Mouse (Mus musculus): ENCODE data around the gene Galk1. TPM values are rescaled to one million over a fixed set of nuclear protein-coding genes. Genes with fewer than 3 reads are reported as not detected.

The Galk1 gene
- total RNA-seq, 2 experiments from 2014 or later = 14.6 to 16.9 TPM

DNA sequence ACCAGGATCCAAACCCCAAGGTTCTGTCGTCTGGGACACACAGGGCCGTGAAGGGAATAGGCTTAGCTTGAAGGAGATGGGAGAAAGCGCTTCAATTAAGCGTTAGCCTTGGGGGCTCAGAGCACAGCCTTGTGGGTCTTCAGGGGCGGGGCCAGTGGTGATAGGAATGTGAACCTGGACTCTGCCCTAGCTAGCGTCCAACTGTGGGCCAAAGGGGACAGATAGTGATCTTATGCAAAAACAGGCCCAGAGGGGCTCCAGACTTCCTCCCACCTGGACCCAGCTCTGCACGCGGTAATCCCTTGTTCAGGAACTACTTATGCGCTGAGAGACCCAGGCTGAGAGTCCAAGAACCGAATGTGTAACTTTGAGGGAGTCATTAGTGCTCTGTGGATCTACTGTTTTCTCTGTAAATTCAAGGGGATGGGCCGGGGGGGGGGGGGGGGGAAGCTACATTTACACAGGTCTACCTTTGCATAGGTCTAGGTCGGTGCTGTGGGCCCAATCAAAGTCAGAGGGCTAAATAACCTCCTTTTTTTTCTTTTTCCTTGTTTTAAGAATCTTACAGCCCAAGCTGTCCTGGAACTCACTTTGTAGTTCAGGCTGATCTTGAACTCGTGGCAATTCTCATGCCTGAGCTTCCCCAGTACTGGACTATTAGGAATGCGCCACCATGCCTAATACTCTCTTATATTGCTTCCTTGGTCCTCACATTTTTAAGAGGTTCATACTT is 824 bp downstream of the Galk1 start:
- no peak for DNase-seq (ENCODE audit: low spot score in 2 of 2)

DNA sequence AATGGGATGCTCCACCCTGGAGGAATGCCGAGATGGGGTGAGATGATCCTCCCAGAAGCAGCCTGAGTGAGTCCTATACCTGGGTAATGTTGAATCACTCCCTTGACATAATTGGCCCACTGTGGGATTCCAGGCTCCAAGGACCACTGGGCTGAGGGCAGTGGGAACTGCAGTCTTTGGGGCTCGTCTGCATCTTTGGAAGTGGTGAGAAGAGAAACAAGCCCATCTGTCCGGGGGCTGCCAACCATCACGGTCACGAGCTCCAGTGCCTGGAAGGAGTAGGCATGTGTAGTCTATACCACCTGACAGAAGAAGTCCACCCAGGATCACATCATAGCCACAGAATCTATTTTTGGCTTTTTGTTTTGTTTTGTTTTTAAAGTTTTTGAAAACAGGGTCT is 1.6 kb downstream of the Galk1 start:
- no peak for DNase-seq (ENCODE audit: low spot score in 2 of 2)

DNA sequence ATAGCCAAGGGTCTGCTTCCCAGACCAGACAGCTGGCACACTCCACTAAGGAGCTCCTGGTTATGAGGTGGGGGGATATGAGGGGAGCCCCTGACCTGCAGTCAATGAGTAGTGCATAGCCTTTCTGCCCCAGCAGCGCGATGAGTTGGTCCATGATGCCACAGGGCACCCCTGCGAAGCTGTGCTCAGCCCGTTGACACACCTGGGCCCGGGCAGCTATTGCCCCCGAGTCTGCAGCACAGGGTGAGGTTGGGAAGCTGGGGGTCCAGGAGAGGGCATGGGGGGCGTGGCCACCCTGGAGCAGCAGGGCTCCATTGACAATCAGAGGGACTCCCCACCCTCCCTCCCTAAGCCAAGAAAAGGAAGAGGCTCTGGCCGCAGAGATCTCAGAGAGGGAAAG is 2.4 kb downstream of the Galk1 start:
- DNase-seq (ENCODE audit: low spot score in 2 of 2) = no peak

DNA sequence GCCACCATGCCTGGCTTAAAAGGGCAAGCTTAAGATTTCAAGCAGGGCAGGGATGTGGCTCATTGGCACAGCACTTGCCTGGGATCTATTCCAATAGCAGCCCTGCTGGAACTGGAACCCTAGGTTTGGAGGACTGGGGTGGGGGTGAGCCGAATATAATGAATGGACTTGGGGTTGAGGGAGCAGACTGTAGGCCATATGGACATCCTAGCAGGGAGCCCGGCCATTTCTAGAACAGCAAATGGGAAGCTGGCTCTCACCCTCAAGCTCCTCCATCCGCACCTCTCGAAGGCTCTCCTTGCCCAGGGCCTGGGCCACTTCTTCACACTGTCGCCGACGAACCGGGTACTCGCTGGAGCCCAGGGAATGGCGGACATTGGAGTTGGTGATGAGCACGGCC is 2.9 kb downstream of the Galk1 start:
- no peak for DNase-seq (ENCODE audit: low spot score in 2 of 2)

DNA sequence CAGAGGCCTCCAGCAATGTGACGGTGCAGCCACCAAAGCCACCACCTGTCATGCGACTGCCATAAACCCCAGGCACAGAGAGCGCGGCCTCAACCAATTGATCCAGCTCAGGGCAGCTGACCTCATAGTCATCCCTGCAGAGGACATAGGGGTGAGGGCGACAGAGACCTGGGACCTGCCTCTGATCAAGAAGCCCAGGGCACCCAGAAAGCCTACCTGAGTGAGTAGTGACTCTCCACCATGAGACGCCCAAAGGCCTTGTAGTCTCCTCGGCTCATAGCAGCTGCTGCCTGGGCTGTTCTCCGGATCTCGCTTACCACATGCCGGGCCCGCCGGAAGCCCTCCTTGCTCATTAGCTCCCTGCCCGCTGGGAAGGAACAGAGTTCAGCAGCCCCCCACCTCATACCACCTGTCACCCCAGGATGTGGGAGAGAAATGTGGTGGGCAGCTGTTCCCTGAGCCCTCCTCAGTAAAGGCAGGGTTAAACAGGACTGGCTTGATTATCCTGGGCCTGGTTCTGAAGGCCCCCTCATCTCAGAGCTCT is 3.6 kb downstream of the Galk1 start:
- no peak for DNase-seq (ENCODE audit: low spot score in 2 of 2)

DNA sequence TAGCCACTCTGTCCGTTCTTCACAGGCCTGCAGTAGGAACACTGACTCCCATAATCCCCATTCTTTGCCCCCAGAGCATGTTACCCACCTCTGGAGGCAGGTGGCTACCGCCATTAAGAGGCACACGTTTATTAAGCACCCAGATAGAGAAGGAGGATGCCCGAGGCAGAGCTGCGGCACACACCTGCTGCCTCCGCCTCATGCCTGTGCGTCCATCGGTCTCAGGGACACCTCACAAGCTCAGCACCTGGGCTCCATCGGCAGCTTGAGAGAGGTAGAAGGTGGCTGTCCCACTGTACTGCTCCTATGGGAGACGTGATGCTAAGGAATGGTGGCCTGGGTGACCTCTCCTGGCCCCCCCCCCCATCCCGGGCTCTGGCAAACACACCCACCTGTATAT is 4.1 kb downstream of the Galk1 start:
- no peak for DNase-seq (ENCODE audit: low spot score in 2 of 2)

DNA sequence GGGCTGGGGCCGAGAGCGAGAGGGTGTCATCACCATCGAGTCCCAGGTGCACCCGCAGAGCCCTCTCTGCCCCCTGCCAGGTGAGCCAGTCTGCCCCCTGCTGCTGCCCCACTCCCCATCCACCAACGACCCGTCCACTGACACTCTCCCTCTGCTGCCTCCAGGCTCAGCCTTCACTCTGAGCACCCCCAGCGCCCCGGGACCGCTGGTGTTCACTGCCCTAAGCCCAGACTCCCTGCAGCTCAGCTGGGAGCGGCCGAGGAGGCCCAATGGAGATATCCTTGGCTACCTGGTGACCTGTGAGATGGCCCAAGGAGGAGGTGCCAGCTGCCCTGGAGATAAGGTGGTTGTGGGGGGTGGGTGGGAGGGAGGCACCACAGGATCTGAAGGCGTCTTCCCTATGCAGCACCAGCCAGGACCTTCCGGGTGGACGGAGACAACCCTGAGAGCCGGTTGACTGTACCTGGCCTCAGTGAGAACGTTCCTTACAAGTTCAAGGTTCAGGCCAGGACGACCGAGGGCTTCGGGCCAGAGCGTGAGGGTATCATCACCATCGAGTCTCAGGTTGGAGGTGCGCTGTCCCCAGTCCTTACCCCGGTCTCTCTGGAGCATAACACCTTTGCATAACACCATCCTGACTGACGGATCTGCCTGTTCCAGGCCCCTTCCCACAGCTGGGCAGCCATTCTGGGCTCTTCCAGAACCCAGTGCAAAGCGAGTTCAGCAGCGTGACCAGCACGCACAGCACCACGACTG is 5.2 kb downstream of the Galk1 start:
- no peak for DNase-seq (ENCODE audit: low spot score in 2 of 2)

DNA sequence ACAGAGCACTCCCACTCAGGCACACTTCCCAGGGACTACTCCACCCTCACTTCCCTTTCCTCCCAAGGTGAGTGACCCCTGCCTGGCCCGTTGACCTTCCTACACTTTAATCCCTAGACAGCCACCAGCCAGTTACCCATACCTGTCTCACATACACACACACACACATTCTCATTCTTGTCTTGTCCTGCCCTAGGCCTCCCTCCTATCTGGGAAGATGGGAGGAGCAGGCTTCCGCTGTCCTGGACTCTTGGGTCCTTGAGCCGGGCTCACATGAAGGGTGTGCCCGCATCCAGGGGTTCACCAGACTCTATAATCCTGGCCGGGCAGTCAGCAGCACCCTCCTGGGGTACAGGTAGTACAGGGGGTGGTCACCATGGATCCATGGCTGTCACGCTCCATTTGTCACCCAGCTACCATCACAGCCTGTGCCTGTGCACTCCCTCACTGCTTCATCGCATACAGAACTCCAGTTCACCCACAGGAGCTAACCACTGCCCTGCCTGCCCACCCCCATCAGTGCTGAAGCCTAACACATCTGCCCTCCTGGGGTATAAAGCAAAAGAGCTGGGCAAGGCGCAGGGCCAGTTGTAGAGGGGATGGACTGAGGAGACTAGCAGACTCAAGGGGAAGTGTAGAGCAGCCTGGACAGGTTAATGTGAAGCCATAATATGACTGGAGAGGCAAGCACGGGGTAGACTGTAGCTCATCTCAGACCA is 6.7 kb downstream of the Galk1 start:
- DNase-seq (ENCODE audit: low spot score in 2 of 2) = no peak

DNA sequence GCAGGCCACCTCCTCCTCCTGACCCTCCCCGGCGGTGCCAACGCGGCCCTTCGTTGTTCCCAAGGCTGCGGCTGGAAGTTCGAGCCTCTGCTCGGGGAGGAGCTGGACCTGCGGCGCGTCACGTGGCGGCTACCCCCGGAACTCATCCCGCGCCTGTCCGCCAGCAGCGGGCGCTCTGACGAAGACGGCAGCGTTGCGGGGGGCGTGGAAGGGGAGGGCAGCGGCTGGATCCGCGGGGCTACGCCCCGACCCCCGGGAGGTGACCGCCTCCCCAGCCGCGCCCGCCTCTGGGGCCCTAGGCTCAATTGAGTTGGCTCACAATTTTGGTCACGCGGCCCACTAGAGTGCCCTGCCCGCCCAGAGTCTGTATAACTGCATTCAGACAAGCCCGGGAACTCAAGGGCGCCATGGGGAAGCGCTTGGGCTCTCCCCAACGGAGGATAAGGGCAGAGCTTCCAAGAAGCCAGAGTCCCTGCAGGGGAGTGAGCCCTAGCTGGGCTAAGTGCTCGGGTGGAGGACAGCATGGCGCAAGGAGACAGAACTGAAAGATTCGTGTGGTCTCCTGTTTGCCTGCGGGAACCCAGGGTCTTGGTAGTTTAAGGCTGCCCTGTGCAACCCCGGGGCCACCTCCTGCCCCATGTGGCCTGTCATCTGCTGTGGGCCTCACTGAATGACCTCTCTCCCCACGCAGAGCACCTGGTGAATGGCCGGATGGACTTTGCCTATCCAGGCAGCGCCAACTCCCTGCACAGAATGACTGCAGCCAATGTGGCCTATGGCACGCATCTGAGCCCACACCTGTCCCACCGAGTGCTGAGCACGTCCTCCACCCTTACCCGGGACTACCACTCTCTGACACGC is 7.4 kb downstream of the Galk1 start:
- peak in 1 of 2 experiments; percentile 50 for DNase-seq (ENCODE audit: low spot score in 2 of 2)

DNA sequence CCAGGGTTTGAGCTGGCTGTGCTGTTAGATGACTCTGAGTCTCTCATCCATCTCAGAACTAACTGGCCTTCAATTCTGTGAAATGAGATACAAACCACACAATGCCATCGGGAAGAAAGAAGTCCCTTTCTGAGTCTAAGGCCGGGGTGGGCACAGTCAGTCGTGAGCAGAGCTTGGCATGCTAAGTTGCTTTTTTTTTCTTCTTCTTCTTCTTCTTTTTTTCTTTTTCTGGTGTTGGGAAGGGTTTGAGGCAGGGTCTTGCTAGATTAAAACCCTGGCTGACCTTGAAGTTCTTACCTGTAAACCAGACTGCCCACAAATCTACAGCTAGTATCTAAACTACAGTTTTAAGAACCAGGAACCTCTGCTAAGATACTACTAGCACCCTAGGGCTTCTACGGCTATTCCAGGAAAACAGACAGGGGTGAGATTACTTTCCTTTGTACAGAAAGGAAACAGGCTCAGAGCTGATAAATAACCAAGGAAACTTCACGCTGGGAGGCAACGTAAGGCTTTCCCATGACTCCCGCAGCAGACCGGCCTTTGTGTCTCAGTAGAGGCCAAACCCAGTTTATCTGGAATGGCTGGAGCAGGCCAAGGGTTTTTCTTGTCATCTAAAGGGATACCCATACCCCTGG is 8.2 kb downstream of the Galk1 start:
- DNase-seq (ENCODE audit: low spot score in 2 of 2) = no peak

DNA sequence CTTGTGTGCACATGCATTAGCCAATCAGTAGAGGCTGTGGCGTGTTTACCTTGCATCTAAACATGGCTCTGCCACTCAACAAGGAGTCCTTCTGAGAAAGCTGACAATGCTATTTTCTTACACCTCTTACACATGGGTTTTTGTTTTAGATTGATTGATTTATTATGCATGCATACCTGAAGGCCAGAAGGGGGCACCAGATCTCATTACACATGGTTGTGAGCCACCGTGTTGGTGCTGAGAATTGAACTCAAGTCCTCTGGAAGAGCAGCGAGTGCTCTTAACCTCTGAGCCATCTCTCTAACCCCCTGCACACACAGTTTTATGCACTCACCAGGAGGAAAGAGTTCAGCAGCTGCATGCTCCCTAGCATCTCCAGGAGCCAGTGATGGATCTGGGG is 9.6 kb downstream of the Galk1 start:
- no peak for DNase-seq (ENCODE audit: low spot score in 2 of 2)

DNA sequence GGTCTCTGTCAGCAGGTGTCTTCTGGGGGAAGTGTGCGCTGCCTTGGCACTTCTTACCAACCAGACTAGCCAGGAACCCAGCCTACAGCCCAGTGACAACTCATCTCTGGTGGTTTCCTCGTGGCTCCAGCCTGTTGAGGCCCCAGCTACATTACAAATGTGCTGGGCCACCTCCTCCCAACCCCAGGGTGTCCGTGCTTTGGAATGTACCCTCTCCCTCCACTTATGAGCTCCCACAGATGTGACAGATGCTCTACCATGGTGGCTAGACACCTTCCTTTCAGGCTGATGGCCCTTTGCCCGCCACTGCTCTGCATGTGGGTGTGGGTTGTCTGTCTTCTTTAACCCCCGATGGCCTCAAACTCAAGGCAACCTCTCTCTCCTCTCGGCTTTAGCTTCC is 10.8 kb downstream of the Galk1 start:
- DNase-seq (ENCODE audit: low spot score in 2 of 2) = no peak

DNA sequence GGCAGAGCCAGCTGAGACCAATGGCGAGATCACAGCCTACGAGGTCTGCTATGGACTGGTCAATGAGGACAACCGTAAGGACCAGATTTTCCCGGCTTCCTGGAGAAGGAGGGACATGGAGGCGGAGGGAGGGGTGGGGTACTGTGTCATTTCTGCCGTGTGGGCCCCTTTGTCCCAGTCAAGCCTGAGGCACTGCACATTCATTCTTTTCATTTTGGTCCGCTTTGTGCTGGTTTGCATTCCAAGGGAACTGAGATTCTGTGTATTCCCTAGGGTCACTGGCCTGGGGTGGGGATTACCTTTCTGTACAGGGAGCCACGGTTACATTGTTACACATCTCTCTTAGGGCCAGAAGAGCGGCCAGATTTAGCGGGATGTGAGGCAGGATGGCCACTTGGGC is 11.9 kb downstream of the Galk1 start:
- no peak for DNase-seq (ENCODE audit: low spot score in 2 of 2)

DNA sequence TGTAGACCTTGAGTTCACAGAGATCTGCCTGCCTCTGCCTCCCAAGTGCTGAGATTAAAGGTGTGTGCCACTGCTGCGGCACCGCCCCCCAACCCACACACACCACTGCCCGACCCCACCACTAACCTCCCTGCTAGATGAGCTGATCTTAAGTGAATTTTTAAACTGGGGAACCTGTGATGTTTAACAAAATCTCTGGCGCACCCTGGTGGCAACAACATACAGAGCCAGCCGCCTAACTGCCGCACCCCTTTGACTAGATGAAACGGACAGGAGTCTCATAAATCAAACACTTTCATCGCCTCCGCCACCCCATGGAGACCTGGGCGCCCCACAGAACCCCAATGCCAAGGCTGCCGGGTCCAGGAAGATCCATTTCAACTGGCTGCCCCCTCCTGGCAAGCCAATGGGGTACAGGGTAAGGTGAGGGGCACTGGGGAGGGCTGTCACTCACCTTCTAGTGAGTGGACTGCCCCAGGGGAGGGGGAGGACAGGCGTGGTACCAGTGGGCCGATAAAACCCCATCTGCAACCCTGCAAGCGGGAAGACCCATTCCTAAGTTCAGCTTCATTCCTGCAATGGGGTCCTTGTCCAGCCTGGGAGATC is 12.9 kb downstream of the Galk1 start:
- DNase-seq (ENCODE audit: low spot score in 2 of 2) = peak; percentile 71 to 75

DNA sequence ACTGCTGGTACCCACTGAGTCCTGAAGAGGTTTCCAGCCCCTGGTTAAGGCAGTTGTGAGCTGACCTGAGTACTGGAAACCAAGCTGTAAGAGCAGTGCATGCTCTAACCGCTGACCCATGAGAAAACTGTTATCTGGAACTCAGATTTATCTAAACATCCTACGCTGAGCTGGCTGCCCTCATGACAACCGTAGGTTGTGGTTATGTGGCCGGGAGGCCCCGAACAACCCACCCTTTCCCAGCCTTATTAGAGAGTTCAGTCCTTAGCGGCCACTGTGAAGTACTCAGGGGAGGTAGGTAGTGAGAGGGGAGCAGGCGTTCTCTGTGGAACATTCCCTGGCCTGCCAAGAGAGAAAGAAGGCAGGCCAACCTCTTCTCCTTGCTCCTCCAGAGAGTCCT is 13.5 kb downstream of the Galk1 start:
- no peak for DNase-seq (ENCODE audit: low spot score in 2 of 2)

DNA sequence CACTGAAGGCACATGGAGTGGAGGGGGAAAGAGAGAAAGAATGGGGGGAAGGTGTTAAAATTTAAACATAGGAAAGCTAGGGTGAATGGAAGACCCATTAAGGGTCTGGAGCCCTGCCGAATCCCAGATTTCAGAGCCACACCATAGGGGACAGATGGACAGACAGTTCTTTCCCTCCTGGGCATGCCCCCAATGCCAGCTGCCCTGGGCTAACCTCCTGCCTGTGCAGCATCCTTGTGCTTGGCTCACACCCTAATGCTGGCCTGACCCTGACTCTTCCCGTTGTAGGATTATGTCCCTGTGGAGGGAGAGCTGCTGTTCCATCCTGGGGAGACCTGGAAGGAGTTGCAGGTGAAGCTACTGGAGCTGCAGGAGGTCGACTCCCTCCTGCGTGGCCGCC is 14.9 kb downstream of the Galk1 start:
- DNase-seq (ENCODE audit: low spot score in 2 of 2) = no peak

DNA sequence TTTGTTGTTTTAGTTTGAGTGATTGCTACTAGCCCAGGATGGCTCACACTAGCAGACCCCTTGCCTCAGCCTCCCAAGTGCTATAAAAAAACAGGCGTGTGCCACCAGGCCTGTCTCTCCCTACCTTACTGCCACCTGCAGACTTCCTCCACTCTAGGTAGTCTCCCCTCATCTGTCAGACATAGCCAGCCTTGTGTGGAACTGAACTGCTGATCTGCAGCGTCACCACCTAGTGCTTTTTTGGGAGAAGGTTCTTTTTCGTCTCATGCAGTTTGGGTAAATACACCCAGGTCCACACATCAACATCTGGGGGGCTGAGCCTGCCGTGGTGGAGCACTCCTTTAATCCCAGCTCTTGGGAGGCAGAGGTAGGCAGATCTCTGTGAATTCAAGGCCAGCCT is 15.5 kb downstream of the Galk1 start:
- DNase-seq (ENCODE audit: low spot score in 2 of 2) = no peak

DNA sequence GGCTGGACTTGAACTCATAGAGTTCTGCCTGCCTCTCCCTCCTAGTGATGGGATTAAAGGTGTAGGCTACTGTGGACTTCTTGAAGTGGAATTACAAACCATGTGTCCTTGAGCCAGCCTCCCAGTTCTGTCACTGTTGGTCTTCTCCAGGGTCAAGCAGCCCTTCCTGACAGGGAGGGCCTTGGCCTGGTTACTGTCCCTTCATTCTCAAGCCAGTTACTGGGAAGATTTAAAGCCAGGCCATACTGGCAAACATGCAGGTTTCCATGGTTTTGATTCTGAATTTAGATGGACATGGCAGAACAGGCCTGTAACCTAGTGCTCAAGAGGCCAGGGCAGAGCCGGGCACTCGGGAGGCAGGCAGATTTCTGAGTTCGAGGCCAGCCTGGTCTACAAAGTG is 17.3 kb downstream of the Galk1 start:
- DNase-seq (ENCODE audit: low spot score in 2 of 2) = no peak

DNA sequence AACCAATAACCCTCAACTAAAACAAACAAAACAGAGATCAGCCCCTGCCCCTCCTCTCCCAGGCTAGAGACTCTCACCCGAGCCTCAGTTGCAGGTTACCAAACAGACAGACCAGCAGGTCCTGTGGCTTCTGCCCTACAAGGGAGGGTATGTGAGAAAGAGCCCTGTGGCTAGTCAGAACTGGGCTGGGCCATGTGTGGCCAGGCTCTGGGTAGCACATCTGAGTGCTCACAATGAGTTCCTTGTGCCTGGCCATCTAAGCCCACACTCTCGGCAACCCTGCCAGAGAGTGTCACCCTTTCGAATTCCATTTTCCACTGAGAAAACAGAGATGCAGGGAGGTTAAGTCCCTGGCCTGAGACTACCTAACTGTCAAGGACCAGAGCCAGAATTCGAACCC is 20.4 kb downstream of the Galk1 start:
- no peak for DNase-seq (ENCODE audit: low spot score in 2 of 2)

DNA sequence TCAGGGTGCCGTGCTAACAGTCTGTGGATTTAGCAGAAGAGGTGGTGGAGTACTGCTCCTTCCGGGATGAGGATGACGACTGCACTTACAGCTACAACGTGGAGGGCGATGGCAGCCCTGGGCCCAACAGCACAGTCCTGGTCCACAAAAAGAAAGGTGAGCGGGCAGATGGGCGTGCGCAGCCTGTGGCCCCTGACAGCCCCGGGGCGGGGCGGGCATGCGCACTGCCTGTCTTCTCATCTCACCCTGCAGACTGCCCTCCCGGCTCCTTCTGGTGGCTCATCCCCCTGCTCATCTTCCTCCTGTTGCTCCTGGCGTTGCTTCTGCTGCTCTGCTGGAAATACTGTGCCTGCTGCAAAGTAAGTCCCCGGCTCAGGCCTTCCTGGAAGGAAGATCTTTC is 22.8 kb downstream of the Galk1 start:
- no peak for DNase-seq (ENCODE audit: low spot score in 2 of 2)
